Mouse (Mus musculus): Measurements from ENCODE around the gene Map4k2.

The Map4k2 gene

DNA sequence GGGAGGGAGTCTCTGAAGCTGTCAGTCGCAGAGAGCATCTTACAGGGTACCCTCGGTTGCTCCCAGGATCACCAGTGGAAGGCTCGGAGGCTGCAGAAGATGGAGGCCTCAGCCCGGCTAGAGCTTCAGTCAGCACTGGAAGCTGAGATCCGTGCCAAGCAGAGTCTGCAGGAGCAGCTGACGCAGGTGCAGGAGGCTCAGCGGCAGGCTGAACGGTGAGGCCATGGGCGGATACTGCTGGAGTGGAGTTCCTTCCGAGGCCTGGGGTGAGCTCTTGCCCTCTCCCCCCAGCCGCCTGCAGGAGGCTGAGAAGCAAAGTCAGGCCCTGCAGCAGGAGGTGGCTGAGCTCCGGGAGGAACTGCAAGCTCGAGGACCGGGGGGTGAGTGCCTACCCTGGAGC, 25.4 kb upstream of the Map4k2 start:
- DNase-seq (ENCODE audit: low read depth, low spot score) = no peak

DNA sequence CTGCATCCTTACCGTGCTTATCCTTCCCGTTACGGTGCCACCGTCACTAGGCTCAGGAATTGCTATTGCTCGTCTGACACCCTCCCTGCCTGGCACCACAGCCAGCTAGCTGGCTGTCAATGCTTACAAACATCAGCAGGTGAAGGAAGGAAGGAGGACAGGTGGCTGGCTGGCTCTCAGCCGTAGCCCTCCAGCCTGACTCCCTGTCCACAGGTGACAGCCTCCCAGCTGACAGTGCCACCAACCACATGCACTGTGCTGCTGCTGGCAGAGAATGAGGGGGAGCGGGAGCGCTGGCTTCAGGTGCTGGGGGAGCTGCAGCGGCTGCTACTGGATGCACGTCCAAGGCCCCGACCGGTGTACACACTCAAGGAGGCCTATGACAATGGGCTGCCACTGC, 22.8 kb upstream of the Map4k2 start:
- DNase-seq (ENCODE audit: low read depth, low spot score) = no peak

DNA sequence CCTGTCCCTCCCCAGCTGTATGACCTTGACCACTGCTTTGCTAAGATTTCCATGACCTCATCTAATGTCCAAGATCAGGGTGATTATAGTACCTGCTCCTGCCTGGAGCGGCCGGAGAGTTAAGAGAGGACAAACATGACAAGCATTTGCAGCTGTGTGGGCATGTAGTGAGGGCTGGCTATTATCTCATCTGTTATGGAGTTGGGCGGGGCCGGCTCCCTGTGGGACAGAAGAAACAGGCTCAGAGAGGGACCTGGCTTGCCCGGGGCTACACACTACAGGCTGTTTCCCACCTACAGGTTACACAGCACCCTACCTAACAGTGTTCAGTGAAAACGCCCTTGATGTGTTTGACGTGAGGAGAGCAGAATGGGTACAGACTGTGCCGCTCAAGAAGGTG, 19.6 kb upstream of the Map4k2 start:
- no peak for DNase-seq (ENCODE audit: low read depth, low spot score)

DNA sequence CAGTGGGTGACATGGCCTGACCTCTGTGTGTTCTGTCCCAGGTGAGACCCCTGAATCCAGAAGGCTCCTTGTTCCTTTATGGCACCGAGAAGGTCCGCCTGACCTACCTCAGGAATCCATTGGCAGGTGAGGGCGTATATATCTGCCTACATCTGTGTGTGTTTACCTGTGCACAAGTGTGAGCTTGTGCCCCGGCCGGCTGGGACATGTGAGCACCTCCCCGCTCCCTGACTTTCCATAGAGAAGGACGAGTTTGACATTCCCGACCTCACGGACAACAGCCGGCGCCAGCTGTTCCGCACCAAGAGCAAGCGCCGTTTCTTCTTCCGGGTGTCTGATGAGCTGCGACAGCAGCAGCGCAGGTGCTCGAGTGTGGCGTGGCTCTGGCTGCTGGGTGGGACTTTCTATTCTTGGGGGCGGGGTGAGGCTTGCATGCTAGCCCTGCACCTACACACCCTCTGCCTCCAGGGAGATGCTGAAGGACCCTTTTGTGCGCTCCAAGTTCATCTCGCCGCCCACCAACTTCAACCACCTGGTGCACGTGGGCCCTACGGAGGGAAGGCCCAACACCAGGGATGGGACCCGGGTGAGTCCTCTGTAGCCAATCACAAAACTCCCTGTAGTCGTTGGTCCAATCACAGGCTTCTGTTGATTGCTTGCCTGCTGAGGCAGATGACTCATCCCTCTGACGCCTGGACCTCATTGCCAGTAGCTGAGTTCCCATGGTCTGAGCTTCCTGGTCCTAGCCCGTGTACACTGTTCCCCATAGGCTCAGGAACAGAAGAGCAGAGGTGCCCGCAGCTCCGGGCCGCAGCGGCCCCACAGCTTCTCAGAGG, 18.9 kb upstream of the Map4k2 start:
- DNase-seq (ENCODE audit: low read depth, low spot score) = no peak

DNA sequence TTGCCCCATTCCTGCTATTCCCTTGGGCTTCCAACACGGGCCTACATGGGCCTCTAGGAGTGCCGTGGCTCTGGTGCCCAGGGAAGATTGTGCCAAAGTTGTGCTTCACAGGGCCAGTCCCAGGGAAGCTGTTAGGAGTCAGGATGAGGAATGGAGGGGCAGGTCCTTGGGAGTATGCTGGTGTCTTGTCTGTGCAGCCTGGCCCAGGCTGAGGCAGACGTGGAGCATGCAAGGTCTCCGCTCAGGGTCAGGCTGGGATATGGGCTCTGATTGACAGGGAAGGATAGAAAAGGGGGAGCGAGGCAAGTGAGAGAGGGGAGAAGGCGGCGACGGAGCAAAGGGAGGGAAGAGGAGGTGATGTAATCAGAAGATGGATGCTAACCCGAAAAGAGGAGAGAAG, 16.2 kb upstream of the Map4k2 start:
- DNase-seq (ENCODE audit: low read depth, low spot score) = no peak

DNA sequence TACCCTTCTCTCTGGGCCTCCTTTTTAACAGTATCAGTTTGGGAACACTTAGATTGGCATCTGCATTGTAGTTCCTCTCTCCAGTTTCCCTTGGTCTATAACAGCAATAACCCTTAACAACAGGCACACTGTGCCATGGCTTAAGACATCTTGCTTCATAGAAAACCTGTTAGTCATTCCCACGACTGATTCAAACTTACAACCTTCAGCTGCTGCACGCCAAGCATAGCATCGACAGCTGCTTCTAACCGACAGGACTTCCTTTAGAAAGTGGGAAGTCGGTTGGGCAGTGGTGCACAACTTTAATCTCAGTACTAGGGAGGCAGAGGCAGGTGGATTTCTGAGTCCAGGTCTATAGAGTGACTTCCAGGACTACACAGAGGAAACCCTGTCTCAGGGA, 9.8 kb upstream of the Map4k2 start:
- no peak for DNase-seq (ENCODE audit: low read depth, low spot score)

DNA sequence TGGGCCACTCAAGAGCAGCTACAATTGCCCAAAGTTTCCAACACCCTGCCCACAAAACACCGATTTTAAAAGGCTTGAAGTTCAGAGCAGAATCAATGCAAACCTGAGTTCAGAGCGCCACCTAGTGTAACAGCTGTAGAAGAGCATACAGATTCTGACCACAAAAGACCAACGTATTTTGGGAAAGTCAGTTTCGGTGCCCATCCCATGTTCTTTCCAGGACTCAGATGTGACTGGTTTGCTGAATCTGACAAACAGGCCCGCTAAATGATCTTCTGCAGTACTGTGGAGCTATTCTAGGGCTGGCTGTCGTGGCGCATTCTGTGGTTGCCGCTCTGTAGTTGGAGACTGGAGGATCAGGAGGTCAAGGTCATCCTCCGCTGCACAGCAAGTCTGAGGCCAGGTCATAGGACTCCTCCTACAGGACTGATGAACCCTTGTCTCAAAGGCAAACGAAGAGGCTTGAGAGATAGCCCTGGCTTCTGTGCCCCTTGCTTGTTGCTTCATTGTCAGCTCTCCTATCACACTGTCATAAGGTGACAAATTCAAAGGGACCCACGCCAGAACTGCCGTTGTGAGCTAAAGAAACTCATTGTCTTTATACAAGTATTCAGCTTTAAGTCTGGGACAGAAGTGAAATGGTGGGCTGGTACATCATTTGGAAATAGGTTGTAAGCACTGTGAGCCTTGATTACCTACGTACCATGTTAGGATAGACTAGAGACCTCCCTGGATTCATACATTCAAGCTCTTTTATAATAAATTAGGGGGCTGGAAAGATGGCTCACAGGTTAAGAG, 9.0 kb upstream of the Map4k2 start:
- peak; percentile 34 for DNase-seq (ENCODE audit: low read depth, low spot score)

DNA sequence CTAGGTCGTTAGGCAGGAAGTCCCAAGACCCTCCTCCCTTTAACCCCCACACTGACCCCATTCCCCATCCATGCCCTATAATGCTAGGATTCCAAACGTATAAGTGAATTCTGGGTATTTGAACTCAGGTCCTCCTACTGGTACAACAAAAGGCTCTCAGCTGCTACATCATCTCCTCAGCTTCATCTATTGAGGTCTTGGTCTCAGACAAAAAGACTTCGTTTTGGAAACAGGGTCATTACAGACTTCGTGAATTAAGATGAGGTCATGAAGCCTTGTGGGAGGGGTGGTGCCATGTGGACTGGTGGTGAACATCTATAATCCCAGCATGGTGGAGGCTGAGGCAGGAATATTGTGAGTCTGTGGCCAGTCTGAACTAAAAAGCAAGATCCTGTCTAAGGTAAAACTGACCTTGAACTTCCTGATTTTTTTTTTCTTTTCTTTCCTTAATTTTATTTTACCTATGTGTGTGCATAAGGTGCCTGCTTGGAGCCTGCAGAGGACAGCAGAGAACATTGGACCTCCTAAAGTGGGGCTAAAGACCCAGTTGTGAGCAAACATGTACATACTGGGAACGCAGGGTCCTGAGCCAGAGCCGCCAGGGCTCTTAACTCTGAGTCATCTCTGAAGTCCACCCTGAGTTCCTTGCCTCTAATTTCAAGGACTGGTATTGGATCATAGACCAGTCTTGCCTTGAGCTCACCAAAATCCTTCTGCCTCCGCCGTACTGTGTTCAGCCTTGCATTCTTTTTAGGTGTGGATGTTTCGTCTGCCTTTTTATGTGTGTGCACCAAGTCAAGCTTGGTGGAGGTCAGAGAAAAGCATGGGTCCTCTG, 7.0 kb upstream of the Map4k2 start:
- DNase-seq (ENCODE audit: low read depth, low spot score) = no peak

DNA sequence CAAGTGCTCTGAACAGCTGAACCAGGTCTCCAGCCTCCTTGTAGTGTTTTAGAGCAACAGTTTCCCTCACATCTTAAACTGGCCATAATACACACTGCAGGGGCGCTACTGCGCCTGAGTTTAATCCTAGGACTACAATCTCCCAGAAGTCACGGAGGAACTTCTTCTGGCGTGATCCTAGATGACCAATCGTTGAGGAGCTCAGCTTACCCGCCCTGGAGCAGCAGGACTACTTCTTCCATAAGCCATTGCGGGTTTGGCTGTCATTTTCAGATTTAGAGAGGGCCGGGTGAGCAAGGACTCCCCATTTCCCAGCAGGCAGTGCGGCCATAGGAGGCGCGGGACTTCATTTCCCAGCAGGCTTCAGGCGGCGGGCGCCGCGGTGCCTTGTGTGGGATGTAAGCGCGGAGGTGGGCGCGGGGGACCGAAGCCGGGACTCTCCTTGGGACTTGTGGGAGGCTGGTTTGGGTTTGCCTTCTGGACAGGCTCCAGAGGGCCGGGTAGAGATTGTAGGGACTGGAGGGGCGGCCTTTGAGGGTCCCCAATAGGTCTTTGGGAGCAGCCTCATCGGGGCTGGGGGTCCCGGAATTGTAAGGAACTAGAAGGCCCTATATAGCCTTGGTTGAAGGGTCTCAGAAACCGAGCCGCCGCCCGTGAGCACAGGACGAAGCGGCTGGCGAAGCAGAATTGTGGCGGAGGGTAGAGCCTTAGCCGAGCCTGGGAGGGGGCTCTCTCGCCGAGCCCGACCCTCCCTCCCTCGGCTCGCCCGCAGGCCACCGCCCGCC, 6.1 kb upstream of the Map4k2 start, which contains the start of gene Men1:
TSS of gene Men1 (plus strand) at position 307 of the 785 bp plus-strand sequence.
- DNase-seq (ENCODE audit: low read depth, low spot score) = peak; percentile 98

DNA sequence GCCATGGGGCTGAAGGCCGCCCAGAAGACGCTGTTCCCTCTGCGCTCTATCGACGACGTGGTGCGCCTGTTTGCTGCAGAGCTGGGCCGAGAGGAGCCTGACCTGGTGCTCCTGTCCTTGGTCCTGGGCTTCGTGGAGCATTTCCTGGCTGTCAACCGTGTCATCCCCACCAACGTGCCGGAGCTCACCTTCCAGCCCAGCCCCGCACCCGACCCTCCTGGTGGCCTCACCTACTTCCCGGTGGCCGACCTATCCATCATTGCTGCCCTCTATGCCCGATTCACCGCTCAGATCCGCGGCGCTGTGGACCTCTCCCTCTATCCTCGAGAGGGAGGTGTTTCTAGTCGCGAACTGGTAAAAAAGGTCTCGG, 5.5 kb upstream of the Map4k2 start:
- DNase-seq (ENCODE audit: low read depth, low spot score) = no peak

DNA sequence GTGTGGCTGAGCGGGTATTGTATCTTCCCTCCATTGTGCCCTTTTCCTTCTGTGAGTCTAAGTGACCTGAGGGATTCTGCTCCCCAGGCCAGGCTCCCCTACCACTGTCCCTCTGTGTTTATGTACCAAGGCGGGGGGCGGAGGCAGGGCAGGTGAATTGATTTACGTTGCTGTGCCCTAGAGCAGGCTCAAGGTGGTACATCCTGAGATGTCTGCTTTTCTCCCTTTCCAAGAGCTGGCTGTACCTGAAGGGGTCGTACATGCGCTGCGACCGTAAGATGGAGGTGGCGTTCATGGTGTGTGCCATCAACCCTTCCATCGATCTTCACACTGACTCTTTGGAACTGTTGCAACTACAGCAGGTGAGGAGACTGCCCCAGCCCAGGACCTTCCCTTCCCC, 4.0 kb upstream of the Map4k2 start:
- DNase-seq (ENCODE audit: low read depth, low spot score) = no peak

DNA sequence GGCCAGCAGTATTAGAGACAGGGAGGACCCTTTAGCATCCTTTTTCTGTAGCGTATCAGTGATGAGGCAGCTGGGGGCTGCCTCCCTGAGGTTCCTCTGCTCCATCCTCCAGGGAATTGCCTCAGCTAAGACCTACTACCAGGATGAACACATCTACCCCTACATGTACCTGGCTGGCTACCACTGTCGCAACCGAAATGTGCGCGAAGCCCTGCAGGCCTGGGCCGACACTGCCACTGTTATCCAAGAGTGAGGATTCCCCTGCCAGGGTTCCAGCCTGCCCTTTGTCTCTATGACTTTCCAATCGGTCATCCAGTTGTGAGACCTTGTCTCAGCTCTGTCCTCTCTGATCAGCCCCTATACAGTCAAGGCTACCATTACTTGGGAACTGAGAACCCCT, 2.8 kb upstream of the Map4k2 start:
- DNase-seq (ENCODE audit: low read depth, low spot score) = no peak

DNA sequence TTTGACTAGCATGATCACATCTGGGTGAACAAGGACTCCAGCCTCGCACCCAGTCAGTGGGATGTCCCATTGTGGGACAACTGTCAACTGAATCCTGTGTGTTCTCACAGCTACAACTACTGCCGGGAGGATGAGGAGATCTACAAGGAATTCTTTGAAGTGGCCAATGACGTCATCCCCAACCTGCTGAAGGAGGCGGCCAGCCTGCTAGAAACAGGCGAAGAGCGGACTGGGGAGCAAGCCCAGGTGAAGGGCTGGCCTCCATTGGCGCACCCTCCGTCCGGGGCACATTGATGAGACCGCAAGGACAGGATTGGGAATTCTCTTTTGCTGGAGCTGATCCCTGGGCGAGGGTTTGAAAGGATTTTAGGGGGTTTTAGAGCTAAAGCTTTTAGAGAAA, 2.2 kb upstream of the Map4k2 start:
- DNase-seq (ENCODE audit: low read depth, low spot score) = no peak

DNA sequence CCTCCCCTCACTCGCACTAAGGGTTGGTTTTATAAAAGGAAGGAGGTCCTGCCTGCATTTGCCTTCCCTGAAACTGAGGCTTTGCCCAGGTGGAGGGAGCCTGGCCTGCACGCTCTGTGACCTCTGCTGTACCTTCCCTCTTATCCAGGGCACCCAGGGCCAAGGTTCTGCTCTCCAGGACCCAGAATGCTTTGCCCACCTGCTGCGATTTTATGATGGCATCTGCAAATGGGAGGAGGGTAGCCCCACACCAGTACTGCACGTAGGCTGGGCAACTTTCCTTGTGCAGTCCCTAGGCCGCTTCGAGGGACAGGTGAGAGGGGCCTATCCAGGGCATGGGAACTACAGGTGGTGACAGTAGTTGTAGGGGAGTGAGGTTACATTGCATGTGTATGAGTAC, 1.7 kb upstream of the Map4k2 start:
- no peak for DNase-seq (ENCODE audit: low read depth, low spot score)

DNA sequence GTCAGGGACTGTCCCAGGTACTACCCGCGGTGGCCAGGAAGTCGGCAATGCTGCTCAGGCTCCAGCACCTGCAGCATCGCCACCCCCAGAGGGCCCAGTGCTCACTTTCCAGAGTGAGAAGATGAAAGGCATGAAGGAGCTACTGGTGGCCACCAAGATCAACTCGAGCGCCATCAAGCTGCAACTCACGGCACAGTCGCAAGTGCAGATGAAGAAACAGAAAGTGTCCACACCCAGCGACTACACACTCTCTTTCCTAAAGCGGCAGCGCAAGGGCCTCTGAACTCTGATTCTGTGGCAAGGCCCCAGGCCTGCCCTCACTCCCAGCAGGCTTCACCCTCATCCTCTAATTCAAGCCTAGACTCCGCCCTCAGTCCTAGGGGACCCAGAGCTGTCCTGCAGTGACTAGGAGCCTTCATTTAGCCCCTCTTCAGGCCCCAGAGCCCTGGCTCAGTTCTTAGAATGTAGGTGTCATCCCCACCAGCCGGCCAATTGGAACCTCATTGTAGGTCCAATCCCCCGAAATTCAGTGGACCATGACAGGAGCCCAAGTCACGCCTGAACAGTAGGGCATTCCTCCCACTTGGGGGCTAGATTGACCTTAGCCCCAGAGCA, 938 bp upstream of the Map4k2 start:
- DNase-seq (ENCODE audit: low read depth, low spot score) = no peak

DNA sequence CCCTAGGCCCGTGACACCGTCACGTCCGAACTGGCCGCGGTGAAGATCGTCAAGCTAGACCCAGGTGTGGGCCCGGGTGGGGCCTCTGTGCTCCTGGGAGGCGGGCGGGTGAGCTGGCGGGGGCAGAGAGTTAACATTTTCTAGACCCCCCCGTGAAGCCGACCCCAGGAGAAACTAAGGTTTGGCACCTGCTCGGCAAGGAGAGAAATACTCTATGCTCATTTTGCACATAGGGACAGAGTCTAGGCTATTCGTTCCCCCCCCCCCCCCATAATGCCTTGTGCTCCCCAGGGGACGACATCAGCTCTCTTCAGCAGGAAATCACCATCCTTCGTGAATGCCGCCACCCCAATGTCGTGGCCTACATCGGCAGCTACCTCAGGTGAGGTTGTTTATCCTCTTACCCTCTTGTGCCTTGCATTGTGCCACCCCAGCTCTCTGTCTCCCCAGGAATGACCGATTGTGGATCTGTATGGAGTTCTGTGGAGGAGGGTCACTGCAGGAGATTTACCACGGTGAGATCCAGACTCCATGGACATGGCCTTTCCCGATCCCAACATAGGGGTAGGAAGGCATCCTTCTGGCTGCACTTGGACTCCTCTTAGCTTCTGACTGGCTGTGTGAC, 630 bp downstream of the Map4k2 start:
- DNase-seq (ENCODE audit: low read depth, low spot score) = no peak

DNA sequence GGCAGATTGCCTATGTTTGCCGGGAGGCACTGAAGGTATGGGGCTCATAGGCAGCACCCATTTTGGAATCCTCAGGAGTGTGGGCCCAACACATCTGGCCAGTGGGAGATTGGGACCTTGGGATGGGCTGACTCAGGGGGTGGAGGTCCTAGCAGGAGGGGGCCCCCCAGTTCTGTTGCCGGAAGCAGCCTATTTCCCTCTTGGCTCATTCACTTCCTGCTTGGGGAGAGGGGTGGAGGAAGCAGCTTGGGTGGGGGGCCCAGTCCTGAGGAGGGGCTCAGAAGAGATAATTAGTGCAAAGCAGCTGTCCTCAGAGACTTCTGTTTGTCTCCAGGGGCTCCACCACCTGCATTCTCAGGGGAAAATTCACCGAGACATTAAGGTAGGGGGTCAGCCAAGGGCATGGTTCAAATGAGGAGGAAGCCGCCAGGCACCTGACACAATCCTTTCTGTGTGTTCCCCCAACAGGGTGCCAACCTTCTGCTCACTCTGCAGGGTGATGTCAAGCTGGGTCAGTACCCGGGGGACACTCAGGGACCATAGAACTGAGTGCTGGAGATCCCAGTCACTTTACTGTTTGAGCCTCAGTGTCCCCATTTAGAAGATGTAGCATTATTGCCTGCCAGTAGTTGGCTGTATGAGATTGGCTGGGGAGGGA, 1.5 kb downstream of the Map4k2 start:
- DNase-seq (ENCODE audit: low read depth, low spot score) = no peak

DNA sequence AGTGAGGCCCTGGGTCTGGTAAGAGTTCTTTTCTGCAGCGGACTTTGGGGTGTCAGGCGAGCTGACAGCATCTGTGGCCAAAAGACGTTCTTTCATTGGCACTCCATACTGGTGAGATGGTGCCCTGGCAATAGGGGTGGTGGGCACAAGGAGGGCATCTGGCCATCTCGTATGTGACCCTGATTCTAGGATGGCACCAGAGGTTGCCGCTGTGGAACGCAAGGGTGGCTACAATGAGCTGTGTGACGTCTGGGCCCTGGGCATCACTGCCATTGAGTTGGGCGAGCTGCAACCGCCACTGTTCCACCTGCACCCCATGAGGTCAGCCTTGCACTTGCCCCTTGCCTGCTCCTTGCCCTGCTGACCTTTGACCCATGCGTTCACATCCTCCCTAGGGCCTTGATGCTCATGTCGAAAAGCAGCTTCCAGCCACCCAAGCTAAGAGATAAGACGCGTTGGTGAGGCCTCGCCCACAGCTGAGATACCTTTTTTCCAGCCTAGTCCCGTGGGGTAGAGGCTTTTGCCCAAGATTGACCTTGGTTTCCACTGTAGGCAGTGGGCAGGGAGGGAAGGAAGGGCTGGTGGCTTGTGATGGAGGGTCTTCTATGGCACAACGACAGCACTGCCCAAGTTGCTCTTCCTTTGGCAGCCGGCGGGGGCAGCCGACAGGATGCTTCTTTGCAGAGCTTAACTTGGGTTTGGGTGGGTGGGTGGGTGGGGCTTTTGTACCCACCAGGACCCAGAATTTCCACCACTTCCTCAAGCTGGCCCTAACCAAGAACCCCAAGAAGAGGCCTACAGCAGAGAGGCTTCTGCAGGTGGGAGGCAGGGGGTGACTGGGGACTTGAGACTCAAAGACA, 2.4 kb downstream of the Map4k2 start:
- DNase-seq (ENCODE audit: low read depth, low spot score) = no peak

DNA sequence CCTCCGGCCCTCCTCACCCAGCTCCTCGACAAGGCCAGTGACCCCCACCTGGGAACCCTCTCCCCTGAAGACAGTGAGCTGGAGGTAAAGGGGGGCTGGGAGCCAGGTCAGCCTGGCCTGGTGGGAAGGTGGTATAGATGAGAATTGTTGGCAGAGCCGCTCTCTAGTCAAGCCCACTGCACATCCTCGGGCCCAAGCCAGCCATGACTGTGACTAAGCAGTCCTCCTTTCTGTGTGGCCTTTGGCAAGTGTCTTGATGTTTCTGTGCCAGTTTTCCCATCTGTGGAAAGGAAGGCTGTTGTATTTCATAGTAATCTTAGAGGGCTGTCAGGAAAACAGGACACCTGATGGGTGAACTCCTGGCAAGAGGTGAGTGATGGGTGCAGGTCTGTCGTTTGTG, 3.1 kb downstream of the Map4k2 start:
- DNase-seq (ENCODE audit: low read depth, low spot score) = no peak

Data from brain, embryonic 18.5 days (tissue).